Mouse (Mus musculus) ES-E14 (cell line): ENCODE measurements around the gene Khsrp. TPM values are rescaled to one million over a fixed set of nuclear protein-coding genes. Genes with fewer than 3 reads are reported as not detected.
A peak's percentile ranks its signal among the peaks of the same experiment; 100 is the strongest.

Source experiments
- DNase-seq: peaks from one replicate; pipeline ENCODE4 v3.0.0-alpha.2; 2013; ENCODE audit warnings: low read depth, low spot score
- H3K27ac ChIP-seq: 2 replicates; pipeline ENCODE4 v1.5.1; 2012; ENCODE audit warnings: low read depth, mild to moderate bottlenecking, low read length, moderate library complexity, mixed read lengths; ENCODE audit not compliant: poor library complexity, insufficient read depth, severe bottlenecking
- H3K36me3 ChIP-seq: 2 replicates; pipeline ENCODE4 v1.6.1; 2012; ENCODE audit warnings: mild to moderate bottlenecking, low read length, moderate library complexity, mixed read lengths; ENCODE audit not compliant: control insufficient read depth, poor library complexity, insufficient read depth, severe bottlenecking
- H3K4me1 ChIP-seq, 2 experiments: fragments of 150-350 bp in 1 of 2; sonication (generic) in 1 of 2; 2 replicates each; pipeline ENCODE4 v1.6.1; 2012; ENCODE audit warnings: low read length in 2 of 2, mild to moderate bottlenecking in 1 of 2, mixed read lengths in 1 of 2; ENCODE audit not compliant: control insufficient read depth in 2 of 2, insufficient read depth in 2 of 2, poor library complexity in 1 of 2
- H3K4me3 ChIP-seq, 2 experiments: fragments of 150-350 bp in 1 of 2; sonication (generic) in 1 of 2; 2 replicates each; pipeline ENCODE4 v1.5.1; 2012; ENCODE audit warnings: low read length in 2 of 2, low read depth in 1 of 2, mild to moderate bottlenecking in 1 of 2, mixed read lengths in 1 of 2; ENCODE audit not compliant: insufficient read depth in 1 of 2, poor library complexity in 1 of 2, severe bottlenecking in 1 of 2
- H3K9ac ChIP-seq: 2 replicates; pipeline ENCODE4 v1.6.1; 2012; ENCODE audit warnings: low read depth, mild to moderate bottlenecking, low read length, mixed read lengths; ENCODE audit not compliant: poor library complexity, insufficient read depth, severe bottlenecking
- H3K9me3 ChIP-seq: fragments of 150-350 bp; sonication (generic); 2 replicates; pipeline ENCODE4 v1.6.1; 2012; ENCODE audit warnings: low read depth, mild to moderate bottlenecking, low read length; ENCODE audit not compliant: control insufficient read depth, insufficient read depth
- CHD2 ChIP-seq: IDR thresholded peaks from 2 replicates; pipeline ENCODE4 v1.6.1; 2014; ENCODE audit warnings: mild to moderate bottlenecking, low read depth, low read length, inconsistent platforms
- HCFC1 ChIP-seq: IDR thresholded peaks from 2 replicates; pipeline ENCODE4 v1.6.1; 2012; ENCODE audit warnings: low read length, inconsistent platforms, borderline replicate concordance; ENCODE audit not compliant: insufficient read depth
- MAFK ChIP-seq: IDR thresholded peaks from 2 replicates; pipeline ENCODE4 v1.6.1; 2014; ENCODE audit warnings: mild to moderate bottlenecking, low read depth, low read length, inconsistent platforms; ENCODE audit not compliant: insufficient read depth
- ZC3H11A ChIP-seq: IDR thresholded peaks from 2 replicates; pipeline ENCODE4 v1.6.1; 2012; ENCODE audit warnings: low read depth, mild to moderate bottlenecking, inconsistent platforms, low read length, borderline replicate concordance
- ZNF384 ChIP-seq: IDR thresholded peaks from 2 replicates; pipeline ENCODE4 v1.6.1; 2012; ENCODE audit warnings: low read depth, low read length, inconsistent platforms
- in situ Hi-C, 2 experiments: fragments of 600-800 bp; cut with MboI; formaldehyde crosslinking; loops; one replicate each; pipeline ENCODE4 v1.15.1; 2025; ENCODE audit warnings: low sequenced_read_pairs in 2 of 2, inconsistent platforms in 1 of 2; ENCODE audit not compliant: unreplicated experiment in 2 of 2
- total RNA-seq: library from RNA; depleted of rRNA; stranded (reverse); fragments of 300-350 nt; gene quantifications from 2 replicates; pipeline ENCODE4 v1.2.3, GENCODE M21; 2012

Gene Khsrp
- total RNA-seq, 1 experiment, result 82.3 TPM

GRCm38 (mm10) chr17:57001228-57001627, 30.1 kb downstream of the Khsrp start:
- H3K9ac ChIP-seq, result no peak overlapping the region
- H3K27ac ChIP-seq, result no peak overlapping the region
- in situ Hi-C loops, result no loop called here
- DNase-seq, result no peak
- H3K4me3 ChIP-seq, result no peak overlapping the region
- TF ChIP-seq ZNF384, result 0 out of 2 replicates have a peak, but pooled peaks have one; percentile 14
- TF ChIP-seq MAFK, result no peak
- H3K4me1 ChIP-seq, result peaks cover 0 to 7% of the 10 kb centered on the region in 2 experiments; a peak in 1 of 4 replicates
- H3K36me3 ChIP-seq, result peaks cover 40% of the 10 kb centered on the region
- H3K9me3 ChIP-seq, result no peaks in the 10 kb centered on the region

DNA sequence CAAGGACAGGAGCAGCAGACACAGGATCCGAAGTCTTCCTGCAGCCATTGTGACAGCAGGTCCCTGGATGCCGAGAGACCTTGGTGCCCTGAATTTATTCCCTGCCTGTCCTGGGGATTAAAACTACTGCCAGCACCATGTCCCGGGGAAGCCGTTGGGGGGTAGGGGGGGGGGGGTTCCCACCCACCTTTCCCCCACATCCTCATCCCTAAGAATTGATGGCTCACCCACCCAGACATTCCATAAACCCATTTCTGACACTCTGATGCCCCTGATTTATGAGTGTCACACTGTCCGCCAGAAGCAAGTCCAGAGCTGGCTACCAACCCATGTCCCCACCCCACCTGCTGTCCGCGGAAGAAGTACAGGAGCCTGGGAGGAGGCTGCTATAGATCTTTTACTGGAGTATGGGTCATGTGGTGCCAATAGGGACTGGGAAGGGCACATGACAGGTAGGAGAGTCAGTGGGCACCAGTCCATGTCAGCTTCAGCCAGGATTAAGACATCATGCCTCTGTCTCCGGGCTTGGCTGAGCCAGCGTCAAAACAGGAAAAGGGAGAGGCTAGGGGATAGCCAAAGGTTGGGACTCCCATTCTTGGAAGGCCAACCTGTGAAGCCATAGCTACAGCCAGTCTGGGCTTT, 31.2 kb downstream of the Khsrp start, which contains the start of gene Pspn:
TSS of gene Pspn (minus strand) at position 51 of the 642 bp plus-strand sequence.
- H3K9me3 ChIP-seq, result no peaks in the 10 kb centered on the region
- no peak for DNase-seq
- H3K36me3 ChIP-seq, result peaks cover 41% of the 10 kb centered on the region
- no peak for TF ChIP-seq HCFC1
- no peak for TF ChIP-seq ZC3H11A
- TF ChIP-seq CHD2, result no peak
- TF ChIP-seq MAFK, result no peak
- TF ChIP-seq ZNF384, result no peak
- in situ Hi-C loops, result no loop called here
- H3K4me3 ChIP-seq, result no peak within 1 kb of the TSS
- peaks cover 0 to 7% of the 10 kb centered on the region in 2 experiments; a peak in 1 of 4 replicates for H3K4me1 ChIP-seq
- H3K27ac ChIP-seq, result no peak within 1 kb of the TSS
- H3K9ac ChIP-seq, result no peak within 1 kb of the TSS

DNA sequence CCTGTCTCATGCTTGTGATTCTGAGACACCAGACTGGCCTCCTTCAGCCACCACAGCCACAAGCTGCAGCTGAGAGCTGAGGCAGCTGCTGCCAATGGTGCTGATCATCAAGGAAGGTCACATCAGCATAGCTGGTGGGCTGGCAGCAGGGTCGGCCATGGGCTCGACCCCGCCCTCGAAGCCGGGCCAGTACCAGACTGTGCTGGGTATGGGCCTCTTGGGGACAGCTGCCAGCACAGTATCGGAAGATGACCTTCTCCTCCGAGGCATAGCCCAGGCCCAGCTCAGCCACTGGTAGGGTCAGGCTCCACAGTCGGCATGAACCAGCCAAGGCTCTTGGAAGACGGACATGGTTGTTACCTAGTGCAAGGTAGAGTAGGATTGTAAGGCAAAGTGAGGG, 31.9 kb downstream of the Khsrp start:
- Histone ChIP-seq H3K9ac (no peak overlapping the region), H3K9me3 (no peaks in the 10 kb centered on the region), H3K4me3 (no peak overlapping the region), H3K4me1 (peaks cover 0 to 7% of the 10 kb centered on the region in 2 experiments; a peak in 1 of 4 replicates), H3K27ac (no peak overlapping the region), H3K36me3 (peaks cover 44% of the 10 kb centered on the region)
- in situ Hi-C loops, result no loop called here
- DNase-seq, result no peak
- TF ChIP-seq ZNF384 (no peak), HCFC1 (no peak), ZC3H11A (no peak), CHD2 (no peak), MAFK (no peak)

DNA sequence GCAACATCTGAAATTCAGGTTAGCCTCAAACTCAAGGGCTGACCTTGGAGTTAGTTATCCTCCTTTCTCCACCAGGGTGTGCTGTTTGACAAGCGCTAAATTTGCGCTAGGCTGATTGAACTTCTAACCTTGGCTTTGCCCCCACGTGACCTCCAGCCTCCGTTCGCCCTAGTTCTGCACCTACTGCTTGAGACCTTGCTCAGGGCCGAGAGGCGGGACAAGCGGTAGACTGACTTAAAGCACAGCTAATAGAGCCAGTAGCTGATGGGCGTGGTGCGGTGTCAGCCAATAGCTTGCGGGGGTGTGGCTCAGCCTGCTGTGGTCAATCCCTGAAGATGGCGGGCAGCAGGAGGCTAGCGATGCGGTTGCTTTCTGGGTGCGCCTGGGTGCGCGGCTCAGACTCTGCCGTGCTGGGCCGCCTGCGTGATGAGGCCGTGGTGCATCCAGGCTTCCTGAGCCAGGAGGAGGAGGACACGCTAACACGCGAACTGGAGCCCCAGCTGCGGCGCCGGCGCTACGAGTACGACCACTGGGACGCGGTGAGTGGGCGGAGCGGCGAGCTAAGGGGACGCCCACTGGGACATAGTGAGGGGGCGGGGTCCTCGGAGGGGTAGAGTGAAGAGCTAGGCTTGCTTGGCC, 34.2 kb downstream of the Khsrp start, which contains the start of gene Alkbh7:
TSS of gene Alkbh7 (plus strand) at position 311 of the 639 bp plus-strand sequence.
- H3K4me3 ChIP-seq, result peak within 1 kb of the TSS; percentile 86 to 95
- H3K36me3 ChIP-seq, result peaks cover 51% of the 10 kb centered on the region
- H3K9ac ChIP-seq, result peak within 1 kb of the TSS; percentile 81
- peaks cover 0 to 10% of the 10 kb centered on the region in 2 experiments; a peak in 1 of 4 replicates for H3K4me1 ChIP-seq
- in situ Hi-C loops, result no loop called here
- peak; percentile 99 for DNase-seq
- H3K27ac ChIP-seq, result no peak within 1 kb of the TSS; the same call in 1 of the 2 replicates
- no peak for TF ChIP-seq MAFK
- TF ChIP-seq HCFC1, result peak; percentile 49; the same call in 1 of the 2 replicates
- TF ChIP-seq CHD2, result peak; percentile 83
- TF ChIP-seq ZC3H11A, result peak; percentile 70; the same call in 1 of the 2 replicates
- no peak for TF ChIP-seq ZNF384
- H3K9me3 ChIP-seq, result no peaks in the 10 kb centered on the region
